Mouse (Mus musculus) liver, adult 2 months (tissue): ENCODE measurements around the gene Odf3l1.

Experiments
- CTCF ChIP-seq: fragments of 200-500 bp; IDR thresholded peaks from 2 replicates; pipeline ENCODE4 v1.5.1; 2011; ENCODE audit warnings: low read depth, low read length, control low read depth
- POLR2A ChIP-seq: fragments of 200-500 bp; IDR thresholded peaks from 2 replicates; pipeline ENCODE4 v1.6.1; 2011; ENCODE audit warnings: low read length, control low read depth; ENCODE audit not compliant: insufficient read depth; ENCODE audit errors: extremely low read depth

DNA sequence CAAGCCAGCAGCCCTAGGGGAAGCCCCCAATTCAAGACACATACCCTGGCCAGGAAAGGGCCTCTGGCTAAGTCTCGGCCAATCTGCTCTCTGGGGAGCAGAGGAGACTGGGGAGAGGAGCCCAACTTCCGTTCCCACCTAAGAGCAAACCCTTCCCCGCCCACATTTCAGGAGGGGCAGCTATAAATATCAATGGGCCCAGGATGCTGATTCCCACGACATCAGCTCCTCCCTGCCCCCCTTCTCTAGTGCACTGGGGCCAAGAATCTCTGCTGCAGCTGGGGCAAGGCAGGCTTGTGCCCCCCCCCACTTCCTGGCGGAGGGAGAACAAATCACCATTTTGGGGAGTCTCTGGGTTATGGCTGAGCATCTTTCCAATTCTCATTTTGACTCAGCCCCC lies 6.7 kb upstream of the Odf3l1 start:
- TF ChIP-seq CTCF = no peak
- TF ChIP-seq POLR2A = no peak
